Mouse (Mus musculus): ENCODE results near the gene Msmb.

Gene Msmb

GRCm38 (mm10) chr14:32201791-32202451, 60.1 kb downstream of the Msmb start, which contains the start of the genes Timm23 and Parg:
TSS of gene Timm23 (minus strand) at chr14:32201898.
TSS of gene Parg (plus strand) at chr14:32201949.
- no peak for TF ChIP-seq POU5F1 (IDR thresholded peaks at IDR 0.05; ENCODE audit: borderline replicate concordance, low read length)
- TF ChIP-seq CTCF (conservative IDR thresholded peaks at IDR 0.05; ENCODE audit: low read length) = no peak
- TF ChIP-seq NANOG (IDR thresholded peaks at IDR 0.05; ENCODE audit: borderline replicate concordance, low read length) = no peak
- H3K9me3 ChIP-seq (ENCODE audit: low read length) = no peaks in the 10 kb centered on the region
- peaks cover 32% of the 10 kb centered on the region for H3K36me3 ChIP-seq (ENCODE audit: insufficient read depth, low read length)
- peak within 1 kb of the TSS; percentile 99 for H3K4me3 ChIP-seq (replicated peaks; ENCODE audit: low read length)
- peaks cover 47% of the 10 kb centered on the region for H3K4me1 ChIP-seq (replicated peaks; ENCODE audit: low read depth, low read length)
- no peaks in the 10 kb centered on the region for H3K27me3 ChIP-seq (ENCODE audit: insufficient read depth, low read length)
